Comparison of ENCODE assay signal across 21 mouse cellular contexts in genomic region chr2:104497231-104497630, GRCm38 (mm10).
"Had no signal": no experiment of that assay in that cellular context is flagged by ENCODE, and none has a peak within 500 bp of the region (broad histone marks: within the 10 kb centered on the region; RNA-seq: fewer than 3 reads in every experiment).

No protein-coding gene starts in this region.

- ATAC-seq: intestine, postnatal 0 days; liver, postnatal 0 days; lung, postnatal 0 days; midbrain, embryonic 13.5 days; midbrain, embryonic 16.5 days had no signal

- DNase-seq: kidney, adult 2 months; kidney, postnatal 10 days; kidney, postnatal 36 days; left cerebral cortex, postnatal 4 days; liver, postnatal 0 days; lung, embryonic 14.5 days; right cerebral cortex, postnatal 14 days; right cerebral cortex, postnatal 4 days; thymus, adult 18-20 months; thymus, postnatal 36 days had no signal

- H3K4me3 ChIP-seq: limb, embryonic 12.5 days; limb, embryonic 15.5 days; midbrain, embryonic 13.5 days; neural tube, embryonic 12.5 days; neural tube, embryonic 15.5 days had no signal

- H3K4me2 ChIP-seq: limb, embryonic 12.5 days; limb, embryonic 15.5 days; liver, embryonic 11.5 days; midbrain, embryonic 13.5 days; neural tube, embryonic 12.5 days; neural tube, embryonic 15.5 days had no signal

- H3K27me3 ChIP-seq: limb, embryonic 15.5 days had no signal

- H3K9me3 ChIP-seq: limb, embryonic 12.5 days; limb, embryonic 15.5 days; midbrain, embryonic 13.5 days; neural tube, embryonic 12.5 days; neural tube, embryonic 15.5 days had no signal

- H3K36me3 ChIP-seq: limb, embryonic 12.5 days; limb, embryonic 15.5 days; midbrain, embryonic 13.5 days; neural tube, embryonic 12.5 days; neural tube, embryonic 15.5 days had no signal

- H3K27ac ChIP-seq: limb, embryonic 12.5 days; limb, embryonic 15.5 days; liver, embryonic 14.5 days; macrophage; midbrain, embryonic 13.5 days; neural tube, embryonic 12.5 days; neural tube, embryonic 15.5 days had no signal

- H3K9ac ChIP-seq: limb, embryonic 12.5 days; limb, embryonic 15.5 days; liver, embryonic 14.5 days; liver, postnatal 0 days; midbrain, embryonic 13.5 days; neural tube, embryonic 12.5 days; neural tube, embryonic 15.5 days had no signal
